ENCODE assay signal across 7 mouse cellular contexts in the genomic region with DNA sequence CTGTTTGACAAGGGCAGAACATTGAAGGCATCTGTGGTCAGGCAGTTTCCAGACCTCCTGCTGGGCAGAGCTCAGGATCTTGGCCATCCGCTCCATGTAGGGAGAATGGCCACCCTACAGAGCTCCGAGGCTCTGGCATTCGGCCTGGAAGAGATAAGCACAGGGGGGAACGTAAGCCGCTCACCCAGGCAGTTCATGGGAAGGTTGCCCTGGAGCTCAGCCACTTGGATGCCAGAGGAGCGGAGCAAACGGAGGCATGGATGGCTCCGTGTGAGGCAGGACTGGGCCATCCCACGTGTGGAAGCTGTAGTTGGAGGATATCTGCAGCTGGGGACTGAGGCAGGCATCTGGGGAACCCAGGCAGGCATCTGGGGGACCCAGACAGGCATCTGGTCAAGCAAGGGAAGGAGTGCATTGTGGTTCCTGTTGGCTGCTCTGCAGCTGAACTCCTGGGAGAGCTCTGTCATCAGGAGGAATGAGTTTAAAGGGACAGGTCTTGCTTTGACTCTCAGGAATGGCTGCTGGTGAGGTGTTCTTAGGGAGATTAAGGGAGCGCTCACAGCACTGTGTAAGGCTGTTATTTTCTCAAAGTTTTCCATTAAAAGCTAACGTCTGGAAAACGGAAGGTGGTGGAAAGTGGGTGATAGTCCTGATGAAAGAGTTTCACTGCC.
DNase-seq lines count a peak whose midpoint lies in the region; ATAC-seq and TF ChIP-seq lines count a peak whose summit lies in the region.

No protein-coding gene starts in this region.

- peaks cover 14% of the 10 kb centered on the region for H3K4me1 ChIP-seq in embryonic facial prominence, embryonic 14.5 days (ENCODE audit: control insufficient read depth, insufficient read depth, low read length)
- peaks cover 52% of the 10 kb centered on the region for H3K4me1 ChIP-seq in lung, embryonic 15.5 days

- POLR2A ChIA-PET in Patski (lab: Charles Lee) = interaction anchor here (1.1 to 1.7 kb wide), 3 partner anchors 12 to 15 kb away, joined by 3 to 4 read pairs (median 4); no protein-coding TSS in a partner anchor

- ATAC-seq in Patski = peak; percentile 74
- ATAC-seq in embryonic facial prominence, embryonic 14.5 days (ENCODE audit: low read depth) = 0 out of 2 replicates have a peak, but pooled peaks have one; percentile 27
- peak; percentile 47; the same call in 1 of the 2 replicates for ATAC-seq in lung, embryonic 15.5 days (ENCODE audit: borderline replicate concordance, extremely low read depth, low FRiP score, low TSS enrichment)

- H3K27me3 ChIP-seq in Patski = no peaks in the 10 kb centered on the region
- no peaks in the 10 kb centered on the region for H3K27me3 ChIP-seq in embryonic facial prominence, embryonic 14.5 days (replicated peaks; ENCODE audit: control insufficient read depth, insufficient read depth, low read length)
- no peaks in the 10 kb centered on the region for H3K27me3 ChIP-seq in lung, embryonic 15.5 days

- 0 out of 2 replicates have a peak overlapping the region, but pooled peaks have one; percentile 10 for H3K27ac ChIP-seq in embryonic facial prominence, embryonic 14.5 days (replicated peaks; ENCODE audit: low read depth, low read length)
- H3K27ac ChIP-seq in lung, embryonic 15.5 days = peak overlapping the region; percentile 61

- H3K4me2 ChIP-seq in embryonic facial prominence, embryonic 14.5 days (ENCODE audit: low read depth, low read length) = no peak overlapping the region
- H3K4me2 ChIP-seq in lung, embryonic 15.5 days = no peak overlapping the region

- H3K4me3 ChIP-seq in embryonic facial prominence, embryonic 14.5 days (ENCODE audit: low read depth, low read length) = no peak overlapping the region
- no peak overlapping the region for H3K4me3 ChIP-seq in lung, embryonic 15.5 days

- DNase-seq in 3134 (ENCODE audit: extremely low read depth, insufficient read length, low spot score) = peak; percentile 31
- peak; percentile 94 for DNase-seq in Patski (ENCODE audit: low read depth, low spot score)
- DNase-seq in embryonic facial prominence, embryonic 14.5 days (ENCODE audit: low spot score) = no peak
- peak; percentile 55 for DNase-seq in heart, postnatal 25 days (ENCODE audit: low spot score)
- peak; percentile 77 for DNase-seq in testis, postnatal 14 days (ENCODE audit: low spot score)
- no peak for DNase-seq in spleen, postnatal 36 days (ENCODE audit: low spot score in 2 of 2)

- intact Hi-C loops in heart, postnatal 25 days (cut with DNase I) = no loop called here

- CTCF ChIA-PET in Patski (lab: Charles Lee) = interaction anchor here (0.9 to 3.5 kb wide), 5 partner anchors 24 to 38 kb away, joined by 4 to 20 read pairs (median 4); no protein-coding TSS in a partner anchor

- no peaks in the 10 kb centered on the region for H3K9me3 ChIP-seq in embryonic facial prominence, embryonic 14.5 days (ENCODE audit: control insufficient read depth, low read length)
- H3K9me3 ChIP-seq in lung, embryonic 15.5 days = no peaks in the 10 kb centered on the region

- no peaks in the 10 kb centered on the region for H3K36me3 ChIP-seq in embryonic facial prominence, embryonic 14.5 days (ENCODE audit: control insufficient read depth, insufficient read depth, low read length)
- no peaks in the 10 kb centered on the region for H3K36me3 ChIP-seq in lung, embryonic 15.5 days

- TF ChIP-seq CTCF in Patski (IDR thresholded peaks at IDR 0.05) = no peak

- peak overlapping the region; percentile 6; the same call in 1 of the 2 replicates for H3K9ac ChIP-seq in embryonic facial prominence, embryonic 14.5 days (ENCODE audit: low read depth, low read length)
- no peak overlapping the region for H3K9ac ChIP-seq in lung, embryonic 15.5 days

- in situ Hi-C loops in Patski (cut with MboI; ENCODE audit: low pct_unique_long_range_greater_than_20kb) = no loop called here

- WGBS in embryonic facial prominence, embryonic 14.5 days = 46% methylated on average over 11 of the region's 12 CpGs
- 40% methylated on average over 12 of the region's 12 CpGs for whole genome bisulfite sequencing in lung, embryonic 15.5 days

Comparison
In these comparisons a context has a peak if more than half of its experiments do, and no peak if none do; other contexts are left out.
1. DNase-seq: peak in 3134 (single experiment), Patski (single experiment), heart, postnatal 25 days (single experiment) and testis, postnatal 14 days (single experiment); none in embryonic facial prominence, embryonic 14.5 days (single experiment) and spleen, postnatal 36 days (0 of 2).
2. Peak in every context shown above with its lines, with median percentiles within 50 percentile points of each other: ATAC-seq.